Mouse (Mus musculus) large intestine, adult 2 months (tissue): ENCODE results near the gene Gm3776. TPM values are rescaled to one million over a fixed set of nuclear protein-coding genes. Genes with fewer than 3 reads are reported as not detected.
"Not testable (repeated sequence)": the region's sequence is repeated elsewhere in the genome, so short reads cannot be mapped to it uniquely, and the experiment has no call there.

Source experiments
- DNase-seq: peaks from one replicate; pipeline ENCODE4 v3.0.0-alpha.2; 2012; ENCODE audit warnings: low read depth, low spot score
- WGBS: fragments of 180-500 bp; shearing (Covaris S2); methylation state at CpG from one replicate; pipeline ENCODE4 v1.1.7; 2018; 5-methylcytosine and 5-hydroxymethylcytosine counted together
- polyA plus RNA-seq: library from polyadenylated mRNA; depleted of rRNA; stranded (reverse); fragments of >200 nt; gene quantifications from 2 replicates; pipeline ENCODE4 v1.2.3, GENCODE M21; 2012; rRNA removed

Gene Gm3776
- polyA plus RNA-seq: 1.1 and 3.2 TPM in 2 replicates

- DNase-seq: not testable (repeated sequence)
- 27% methylated on average over 2 of the region's 3 CpGs for WGBS
Measured at GRCm38 (mm10) chr9:78256914-78257313, at the start of gene Gm3776. Gene Gm3776, plus strand, starts transcription at chr9:78257129.

GRCm38 (mm10) chr9:78208956-78209355 lies 48.0 kb upstream of the Gm3776 start:
- 65% methylated on average over 4 of the region's 4 CpGs for WGBS
- no peak for DNase-seq

GRCm38 (mm10) chr9:78210079-78210478 lies 46.9 kb upstream of the Gm3776 start:
- 60% methylated on average over 3 of the region's 3 CpGs for WGBS
- no peak for DNase-seq

- DNase-seq: no peak
- WGBS: 97% methylated on average over 2 of the region's 2 CpGs
Measured at GRCm38 (mm10) chr9:78210821-78211220, 46.1 kb upstream of the Gm3776 start.

GRCm38 (mm10) chr9:78211521-78211920 lies 45.4 kb upstream of the Gm3776 start:
- 91% methylated on average over 3 of the region's 3 CpGs for WGBS
- DNase-seq: no peak

GRCm38 (mm10) chr9:78212341-78213049 lies 44.4 kb upstream of the Gm3776 start:
- no peak for DNase-seq
- WGBS: 29% methylated on average over 7 of the region's 7 CpGs

- 33% methylated on average over 4 of the region's 4 CpGs for WGBS
- no peak for DNase-seq
Measured at GRCm38 (mm10) chr9:78217074-78217473, 39.9 kb upstream of the Gm3776 start.

GRCm38 (mm10) chr9:78222616-78223015 lies 34.3 kb upstream of the Gm3776 start:
- 60% methylated on average over 8 of the region's 8 CpGs for WGBS
- DNase-seq: no peak

- WGBS: 56% methylated on average over 10 of the region's 10 CpGs
- no peak for DNase-seq
Measured at GRCm38 (mm10) chr9:78223221-78223902, 33.6 kb upstream of the Gm3776 start.

GRCm38 (mm10) chr9:78224418-78224817 lies 32.5 kb upstream of the Gm3776 start:
- WGBS: 24% methylated on average over 2 of the region's 2 CpGs
- no peak for DNase-seq

GRCm38 (mm10) chr9:78225304-78225703 lies 31.6 kb upstream of the Gm3776 start:
- DNase-seq: no peak
- WGBS: 75% methylated on average over 11 of the region's 11 CpGs

GRCm38 (mm10) chr9:78228122-78228521 lies 28.8 kb upstream of the Gm3776 start:
- no peak for DNase-seq
- 88% methylated on average over 2 of the region's 2 CpGs for WGBS

GRCm38 (mm10) chr9:78229658-78230057 lies 27.3 kb upstream of the Gm3776 start:
- DNase-seq: not testable (repeated sequence)
- 39% methylated on average over 3 of the region's 3 CpGs for WGBS

- not testable (repeated sequence) for DNase-seq
- 35% methylated on average over 3 of the region's 3 CpGs for WGBS
Measured at GRCm38 (mm10) chr9:78230461-78230860, 26.5 kb upstream of the Gm3776 start, which contains the start of gene Gsta1. Gene Gsta1, plus strand, starts transcription at chr9:78230656.

GRCm38 (mm10) chr9:78233121-78233695 lies 23.7 kb upstream of the Gm3776 start:
- not testable (repeated sequence) for DNase-seq
- no CpG with 5 or more reads among the region's 10 CpGs for WGBS

- WGBS: 64% methylated on average over 4 of the region's 4 CpGs
- not testable (repeated sequence) for DNase-seq
Measured at GRCm38 (mm10) chr9:78255683-78256470, 1.1 kb upstream of the Gm3776 start.

- WGBS: 0% methylated on average over 1 of the region's 6 CpGs
- not testable (repeated sequence) for DNase-seq
Measured at GRCm38 (mm10) chr9:78259688-78260087, 2.8 kb downstream of the Gm3776 start.

GRCm38 (mm10) chr9:78270945-78271344 lies 14.0 kb downstream of the Gm3776 start:
- not testable (repeated sequence) for DNase-seq
- 70% methylated on average over 3 of the region's 3 CpGs for WGBS

GRCm38 (mm10) chr9:78282002-78282711 lies 25.2 kb downstream of the Gm3776 start:
- DNase-seq: not testable (repeated sequence)
- 71% methylated on average over 4 of the region's 4 CpGs for WGBS
